In the genomic region with DNA sequence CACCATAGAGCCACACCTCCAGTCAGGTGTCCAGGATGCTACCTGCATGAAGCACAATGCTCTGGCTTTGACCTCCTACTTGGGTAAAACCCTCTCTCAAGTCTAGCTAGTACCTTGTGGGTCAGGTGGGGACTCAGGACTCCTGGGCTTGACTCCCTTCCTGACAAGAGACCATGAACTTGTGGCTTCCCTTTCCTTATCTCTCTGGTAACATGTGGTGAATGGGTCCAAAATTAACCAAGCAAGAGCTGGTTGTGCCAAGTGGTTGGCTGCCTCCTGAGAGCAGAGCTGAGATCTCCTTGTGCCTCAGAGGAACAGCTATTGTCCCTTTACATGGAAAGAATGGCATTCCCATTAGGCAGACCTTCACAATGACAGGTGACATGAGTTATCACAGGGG, we compare ENCODE assay signal across 15 mouse cellular contexts. TPM values are rescaled to one million over a fixed set of nuclear protein-coding genes. Genes with fewer than 3 reads are reported as not detected.
DNase-seq lines count a peak whose midpoint lies in the region; ATAC-seq and TF ChIP-seq lines count a peak whose summit lies in the region.
"Had no signal": no experiment of that assay in that cellular context is flagged by ENCODE, and none has a peak within 500 bp of the region (broad histone marks: within the 10 kb centered on the region; RNA-seq: fewer than 3 reads in every experiment).

No protein-coding gene starts in this region.

- H3K27ac ChIP-seq in lung, embryonic 14.5 days (ENCODE audit: low read depth) = no peak overlapping the region
- H3K27ac ChIP-seq in liver, embryonic 13.5 days = peak overlapping the region; percentile 47; the same call in 1 of the 2 replicates
- H3K27ac ChIP-seq: embryonic facial prominence, embryonic 13.5 days; forebrain, embryonic 15.5 days; intestine, embryonic 15.5 days; midbrain, embryonic 13.5 days had no signal

- DNase-seq in lung, embryonic 14.5 days = no peak
- DNase-seq in lung, postnatal 14 days = no peak
- DNase-seq in liver, embryonic 13.5 days = peak; percentile 11
- DNase-seq in cerebellum, postnatal 36 days = no peak
- DNase-seq in thymus, postnatal 10 days (ENCODE audit: low spot score in 2 of 2) = no peak
- no peak for DNase-seq in right cerebral cortex, postnatal 10 days (ENCODE audit: low spot score in 2 of 2)
- DNase-seq: cerebellum, postnatal 25 days; heart, adult 18-20 months; lung, postnatal 10 days had no signal

- ATAC-seq in erythroblast, adult 5-6 weeks (replicated peaks; ENCODE audit: low FRiP score, poor library complexity, severe bottlenecking) = no peak
- no peak for ATAC-seq in lung, embryonic 14.5 days (ENCODE audit: insufficient read depth)
- no peak for ATAC-seq in liver, embryonic 13.5 days (ENCODE audit: low read depth)
- ATAC-seq: forebrain, embryonic 15.5 days; intestine, embryonic 15.5 days; midbrain, embryonic 13.5 days had no signal

- H3K4me3 ChIP-seq in erythroblast, embryonic 14.5 days (replicated peaks) = peak overlapping the region; percentile 97
- H3K4me3 ChIP-seq in lung, embryonic 14.5 days (ENCODE audit: low read depth, low read length) = no peak overlapping the region
- peak overlapping the region; percentile 93; the same call in 1 of the 2 replicates for H3K4me3 ChIP-seq in liver, embryonic 13.5 days (replicated peaks)

- H3K27me3 ChIP-seq in erythroblast, embryonic 14.5 days (ENCODE audit: control insufficient read depth) = no peaks in the 10 kb centered on the region
- H3K27me3 ChIP-seq in lung, embryonic 14.5 days (ENCODE audit: insufficient read depth, low read length) = no peaks in the 10 kb centered on the region
- H3K27me3 ChIP-seq in liver, embryonic 13.5 days = no peaks in the 10 kb centered on the region
- H3K27me3 ChIP-seq: embryonic facial prominence, embryonic 13.5 days; forebrain, embryonic 15.5 days; intestine, embryonic 15.5 days; midbrain, embryonic 13.5 days had no signal

- no peaks in the 10 kb centered on the region for H3K9me3 ChIP-seq in erythroblast, embryonic 14.5 days (ENCODE audit: control insufficient read depth, low read length)
- no peaks in the 10 kb centered on the region for H3K9me3 ChIP-seq in lung, embryonic 14.5 days (ENCODE audit: low read depth, low read length)
- H3K9me3 ChIP-seq in liver, embryonic 13.5 days (replicated peaks) = no peaks in the 10 kb centered on the region
- H3K9me3 ChIP-seq: embryonic facial prominence, embryonic 13.5 days; forebrain, embryonic 15.5 days; intestine, embryonic 15.5 days; midbrain, embryonic 13.5 days had no signal

- H3K4me1 ChIP-seq in erythroblast, embryonic 14.5 days (ENCODE audit: control insufficient read depth) = peaks cover 61% of the 10 kb centered on the region
- peaks cover 7% of the 10 kb centered on the region for H3K4me1 ChIP-seq in lung, embryonic 14.5 days (ENCODE audit: insufficient read depth)
- peaks cover 55% of the 10 kb centered on the region for H3K4me1 ChIP-seq in liver, embryonic 13.5 days (replicated peaks)

- 0 out of 2 replicates have a peak overlapping the region, but pooled peaks have one; percentile 80 for H3K4me2 ChIP-seq in lung, embryonic 14.5 days
- peak overlapping the region; percentile 91 for H3K4me2 ChIP-seq in liver, embryonic 13.5 days

- H3K36me3 ChIP-seq in erythroblast, embryonic 14.5 days (ENCODE audit: control insufficient read depth) = peaks cover 47% of the 10 kb centered on the region
- H3K36me3 ChIP-seq in lung, embryonic 14.5 days (ENCODE audit: insufficient read depth) = peaks cover 7% of the 10 kb centered on the region; the same call in 1 of the 2 replicates
- 0 out of 2 replicates have a peak, but pooled peaks cover 8% of the 10 kb centered on the region for H3K36me3 ChIP-seq in liver, embryonic 13.5 days
- H3K36me3 ChIP-seq: embryonic facial prominence, embryonic 13.5 days; forebrain, embryonic 15.5 days; intestine, embryonic 15.5 days had no signal

- TF ChIP-seq CTCF in lung, embryonic 14.5 days (IDR thresholded peaks at IDR 0.05; ENCODE audit: low read depth) = no peak

- no peak overlapping the region for H3K9ac ChIP-seq in lung, embryonic 14.5 days
- H3K9ac ChIP-seq in liver, embryonic 13.5 days = peak overlapping the region; percentile 94; the same call in 1 of the 2 replicates
- H3K9ac ChIP-seq: forebrain, embryonic 15.5 days had no signal

RNA-seq across cellular contexts. Expression of gene Haus8, which starts 1.7 kb away (rescaled TPM):
- 3.5 and 4.5 TPM in 2 replicates for polyA plus RNA-seq in erythroblast, embryonic 14.5 days (2012)
- total RNA-seq in erythroblast, adult 5-6 weeks (2015; ENCODE audit: low replicate concordance) = 10.8 and 12.7 TPM in 2 replicates
- 20.8 and 32.6 TPM in 2 replicates for total RNA-seq in erythroblast, adult 5-6 weeks (2017; ENCODE audit: low replicate concordance)
- polyA plus RNA-seq in lung, embryonic 14.5 days (2014; fragmentation: Nextera tagmentation; extraction: Ambion mirVana) = 55.3 and 60.1 TPM in 2 replicates
- polyA plus RNA-seq in liver, embryonic 13.5 days (2015; fragmentation: Nextera tagmentation; extraction: Ambion mirVana) = 57.4 and 61.4 TPM in 2 replicates

RNA-seq across cellular contexts. Expression of gene Myo9b, which starts 2.0 kb away (rescaled TPM):
- polyA plus RNA-seq in erythroblast, embryonic 14.5 days (2012) = 3.9 and 4.3 TPM in 2 replicates
- total RNA-seq in erythroblast, adult 5-6 weeks (2015; ENCODE audit: low replicate concordance) = 8.1 and 13.6 TPM in 2 replicates
- 14.5 and 22.6 TPM in 2 replicates for total RNA-seq in erythroblast, adult 5-6 weeks (2017; ENCODE audit: low replicate concordance)
- polyA plus RNA-seq in lung, embryonic 14.5 days (2014; fragmentation: Nextera tagmentation; extraction: Ambion mirVana) = 24.2 and 25.3 TPM in 2 replicates
- 6.8 and 7.3 TPM in 2 replicates for polyA plus RNA-seq in liver, embryonic 13.5 days (2015; fragmentation: Nextera tagmentation; extraction: Ambion mirVana)

Comparison
In these comparisons a context has a peak if more than half of its experiments do, and no peak if none do; other contexts are left out.
1. RNA of gene Haus8, which starts 1.7 kb away (polyA plus RNA-seq): 55.3 to 60.1 TPM in lung, embryonic 14.5 days and 57.4 to 61.4 TPM in liver, embryonic 13.5 days; 3.5 to 4.5 TPM in erythroblast, embryonic 14.5 days; every median in the first group is over 10 times any median in the second.